Mouse (Mus musculus) skeletal muscle tissue, adult 2 months (tissue): ENCODE results near the gene Iah1.

Experiments used
- DNase-seq: peaks from one replicate; pipeline ENCODE4 v3.0.0-alpha.2; 2012; ENCODE audit warnings: low read depth, low spot score

Iah1 gene

DNA sequence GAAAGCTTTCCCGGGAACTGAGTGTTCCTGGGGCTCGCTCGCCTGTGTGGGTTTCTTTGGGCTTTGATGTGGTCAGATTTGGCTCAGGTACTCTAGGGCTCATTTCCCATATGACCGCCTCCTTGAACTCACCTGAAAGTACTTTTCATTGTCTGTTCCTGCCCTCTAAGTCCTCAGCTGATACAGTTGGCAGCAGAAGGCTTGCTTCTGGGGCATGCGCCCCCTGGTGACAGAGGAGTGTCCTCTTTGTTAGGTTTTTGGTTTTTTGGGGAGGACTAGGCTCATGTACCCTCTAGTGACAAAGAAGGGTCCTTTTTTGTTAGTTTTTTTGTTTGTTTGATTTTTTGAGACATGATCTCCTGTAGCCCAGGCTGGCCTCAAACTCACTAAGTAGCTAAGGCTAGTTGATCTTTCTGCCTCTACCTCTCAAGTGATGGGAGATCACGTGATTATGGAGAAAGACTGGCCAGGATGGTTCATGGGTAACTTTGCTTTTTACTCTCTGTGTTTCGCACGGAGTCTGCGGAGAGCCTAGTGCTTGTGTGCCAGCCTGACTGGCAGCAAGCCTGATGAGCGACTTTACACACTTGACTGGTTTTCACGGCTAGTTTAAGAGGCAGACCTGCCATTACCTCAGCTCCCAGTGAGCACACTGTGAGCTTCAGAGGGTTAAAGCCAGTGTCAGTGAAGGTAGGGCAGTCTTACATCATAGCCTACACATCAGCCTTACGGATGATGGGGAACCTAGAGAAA is 2.1 kb downstream of the Iah1 start:
- DNase-seq, result no peak

DNA sequence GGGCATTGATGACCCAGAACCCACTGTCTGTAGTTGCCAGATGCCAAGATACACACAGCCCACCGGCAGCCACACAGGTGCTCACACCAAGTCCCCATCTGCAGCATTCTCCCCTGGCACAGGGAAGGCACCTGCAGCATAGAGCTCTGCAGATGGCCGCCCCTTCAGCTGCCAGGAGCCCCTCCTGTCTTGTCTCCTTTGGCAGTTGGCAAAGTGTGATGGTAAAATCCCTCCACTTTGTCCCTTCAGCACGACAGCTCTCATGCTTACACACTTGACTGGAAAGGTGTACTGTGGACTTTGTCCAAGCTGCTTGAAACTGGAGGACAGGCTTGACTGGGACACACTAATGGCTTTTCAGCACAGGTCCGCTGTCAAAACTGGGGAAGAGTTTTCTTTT is 4.1 kb downstream of the Iah1 start:
- DNase-seq, result no peak

GRCm38 (mm10) chr12:21321170-21321569 is 5.0 kb downstream of the Iah1 start:
- DNase-seq, result no peak

GRCm38 (mm10) chr12:21322296-21322695 is 6.1 kb downstream of the Iah1 start:
- DNase-seq, result no peak

DNA sequence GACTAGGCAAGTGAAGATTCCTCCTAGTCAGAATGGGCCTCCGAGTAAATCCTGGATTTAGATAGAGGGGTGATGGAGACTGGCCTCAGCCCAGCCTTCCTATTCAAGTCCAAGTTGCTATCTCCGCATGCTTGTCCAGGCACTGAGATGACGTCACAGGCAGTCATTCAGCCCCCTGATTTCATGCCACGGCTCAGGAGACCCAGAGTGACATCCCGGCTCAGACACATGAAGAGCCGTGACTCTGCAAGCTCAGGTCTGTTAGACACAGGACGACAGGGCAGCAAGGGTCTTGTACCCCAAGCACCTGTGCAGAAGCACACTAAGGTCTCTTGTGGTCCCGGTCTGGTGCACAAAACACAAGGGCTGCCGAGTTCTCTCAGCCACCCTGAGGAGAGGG is 6.7 kb downstream of the Iah1 start:
- no peak for DNase-seq

DNA sequence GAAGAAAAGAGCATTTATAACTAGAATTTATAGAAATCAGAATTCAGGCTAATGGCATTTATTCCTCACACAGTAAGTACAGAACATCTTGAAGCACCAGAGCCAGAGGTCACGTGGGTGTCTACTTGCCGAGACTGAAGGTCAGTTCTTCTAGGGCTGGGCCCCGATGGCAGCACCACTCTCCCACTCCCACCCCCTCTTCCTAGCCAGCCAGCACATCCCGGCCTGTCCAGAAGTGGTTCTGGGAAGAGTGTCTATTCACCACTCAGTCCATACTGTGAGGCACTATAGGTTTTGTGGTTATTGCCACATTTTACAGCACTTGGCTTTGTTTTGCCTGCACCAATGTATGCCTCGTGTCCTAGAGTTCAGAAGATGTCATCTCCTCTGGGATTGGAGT is 7.9 kb downstream of the Iah1 start:
- no peak for DNase-seq

DNA sequence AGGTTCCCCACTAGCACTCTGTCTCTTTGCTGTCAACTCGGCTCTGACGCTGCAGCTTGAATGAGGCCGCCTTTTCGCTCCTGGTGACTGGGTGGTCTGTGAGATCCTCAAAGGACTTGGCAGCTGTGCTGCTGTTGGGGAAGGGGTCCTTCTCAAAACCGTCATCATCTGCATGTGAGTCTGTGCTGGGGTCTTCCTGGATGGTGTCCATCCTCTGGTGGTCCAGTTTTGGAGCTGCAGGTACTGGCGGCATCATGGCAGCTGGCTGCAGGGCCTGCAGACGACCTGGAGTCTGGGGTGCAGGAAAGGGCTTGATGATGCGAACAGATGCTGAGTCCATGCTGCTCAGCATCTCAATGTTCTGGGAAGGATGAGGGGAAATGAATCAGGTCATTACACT is 9.1 kb downstream of the Iah1 start:
- no peak for DNase-seq

DNA sequence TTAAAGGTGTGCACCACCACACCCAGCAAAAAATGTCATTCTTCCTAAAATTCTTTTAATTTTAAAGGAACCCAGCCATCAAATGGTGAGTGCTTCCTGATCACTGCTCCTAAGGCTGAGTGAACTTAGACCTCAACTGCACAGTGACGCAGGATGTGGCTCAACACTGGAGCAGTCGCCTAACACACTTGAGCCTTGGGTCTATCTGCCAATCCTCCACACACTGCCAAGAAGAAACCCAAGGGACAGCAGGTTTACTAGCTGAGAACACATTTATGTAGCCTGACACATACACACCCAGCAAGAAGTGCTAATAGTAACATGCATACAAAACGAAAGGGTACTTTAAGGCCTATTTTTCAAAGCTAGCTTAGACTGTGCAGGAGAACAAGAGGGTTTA is 10.1 kb downstream of the Iah1 start:
- DNase-seq, result peak; percentile 59

- no peak for DNase-seq
These were observed 13.6 kb downstream of the Iah1 start for GRCm38 (mm10) chr12:21329661-21330400.

- DNase-seq, result no peak
These were observed 14.9 kb downstream of the Iah1 start for GRCm38 (mm10) chr12:21330961-21331576.

GRCm38 (mm10) chr12:21331711-21332110 is 15.5 kb downstream of the Iah1 start:
- DNase-seq, result no peak

DNA sequence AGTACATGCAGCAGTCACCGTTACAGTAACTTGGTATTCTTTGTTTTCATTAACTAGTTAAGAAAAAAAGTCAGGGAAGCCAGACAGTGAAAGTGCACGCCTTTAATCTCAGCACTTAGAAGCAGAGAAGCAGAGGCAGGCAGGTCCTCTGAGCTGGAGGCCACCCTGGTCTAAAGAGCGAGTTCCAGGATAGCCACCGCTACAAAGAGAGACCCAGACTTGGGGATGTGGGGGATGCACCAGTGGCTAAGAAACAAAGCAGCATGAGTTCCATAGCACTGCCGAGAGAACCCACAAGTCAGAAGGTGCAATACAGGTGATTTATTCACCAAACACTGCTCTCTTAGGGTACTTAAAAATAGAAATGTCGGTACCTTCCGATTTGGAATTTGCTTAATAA is 16.8 kb downstream of the Iah1 start:
- no peak for DNase-seq

- no peak for DNase-seq
These were observed 17.6 kb downstream of the Iah1 start for GRCm38 (mm10) chr12:21333766-21334165.

DNA sequence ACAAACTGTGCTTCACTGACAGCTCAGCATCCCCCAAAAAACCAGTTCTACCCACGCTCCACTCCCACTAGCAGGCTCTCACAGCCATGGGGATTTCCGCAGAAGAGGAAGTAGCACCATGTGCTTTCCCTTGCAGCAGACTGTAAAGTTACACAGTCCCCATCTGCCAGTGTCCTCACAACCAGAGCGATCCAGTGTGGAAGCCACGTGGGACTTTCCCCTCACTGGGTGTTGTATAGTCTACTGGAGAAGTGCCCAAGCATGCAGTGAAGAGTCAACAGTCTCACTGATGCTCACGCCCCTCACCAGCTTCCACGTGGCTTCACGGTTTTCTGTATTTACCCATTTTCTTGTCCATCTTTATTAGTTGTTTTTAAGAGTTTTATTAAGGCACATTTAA is 19.7 kb downstream of the Iah1 start:
- peak; percentile 17 for DNase-seq

- DNase-seq, result no peak
These were observed 21.0 kb downstream of the Iah1 start for GRCm38 (mm10) chr12:21337171-21337570.

DNA sequence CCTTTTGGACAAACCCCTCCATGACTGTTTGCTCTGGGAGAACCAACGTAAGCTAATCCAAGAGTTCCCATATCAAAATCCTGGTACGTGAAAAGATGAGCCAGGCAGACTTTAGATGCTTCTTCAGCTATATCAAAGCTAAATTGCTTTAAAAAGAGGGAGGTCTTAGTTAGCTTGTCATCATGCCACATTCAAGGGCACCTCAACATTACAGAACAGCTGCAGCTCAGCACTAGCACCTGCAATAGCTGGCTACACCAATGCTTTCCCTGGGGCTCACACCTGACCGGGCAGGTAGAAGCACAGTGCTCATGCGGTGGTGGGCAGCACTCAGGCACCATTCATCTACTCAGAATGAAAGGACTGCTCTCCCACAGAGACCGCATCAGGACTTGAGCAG is 24.5 kb downstream of the Iah1 start:
- no peak for DNase-seq

- no peak for DNase-seq
These were observed 30.8 kb downstream of the Iah1 start for GRCm38 (mm10) chr12:21346972-21347371.

DNA sequence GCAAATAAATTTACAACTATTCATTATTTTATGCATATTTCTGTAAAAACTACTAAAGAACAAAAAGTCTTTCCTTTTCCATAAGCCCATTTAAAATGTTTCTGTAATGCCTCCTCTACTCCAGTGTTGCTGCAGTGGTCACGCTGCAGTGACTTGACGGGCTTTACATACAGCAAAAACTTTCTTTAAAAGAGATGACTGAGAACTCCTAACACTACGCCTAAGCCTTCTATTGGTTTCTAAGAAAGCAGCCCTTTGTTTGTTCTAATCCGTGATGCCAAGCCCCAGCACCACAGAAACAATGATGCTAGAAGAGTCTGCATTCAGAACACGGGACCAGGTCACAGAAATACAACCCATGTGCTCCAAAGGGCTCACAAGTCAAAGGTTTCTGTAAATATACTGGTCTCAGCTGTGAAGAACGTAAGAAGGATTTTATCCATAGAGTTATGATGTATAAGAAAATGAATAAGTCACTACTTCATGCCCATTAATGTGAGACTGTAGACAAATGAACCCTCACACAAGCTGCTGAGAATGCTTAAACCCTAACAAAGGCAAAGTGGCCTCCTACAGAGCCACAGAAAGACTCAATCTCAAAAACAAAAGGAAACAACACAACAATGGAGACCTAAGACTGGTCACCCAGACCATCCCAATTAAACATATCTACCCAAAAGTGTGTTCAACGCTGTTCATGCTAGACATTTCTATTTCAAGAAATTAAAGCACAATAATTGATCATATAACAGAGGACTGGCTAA is 34.1 kb downstream of the Iah1 start:
- no peak for DNase-seq

DNA sequence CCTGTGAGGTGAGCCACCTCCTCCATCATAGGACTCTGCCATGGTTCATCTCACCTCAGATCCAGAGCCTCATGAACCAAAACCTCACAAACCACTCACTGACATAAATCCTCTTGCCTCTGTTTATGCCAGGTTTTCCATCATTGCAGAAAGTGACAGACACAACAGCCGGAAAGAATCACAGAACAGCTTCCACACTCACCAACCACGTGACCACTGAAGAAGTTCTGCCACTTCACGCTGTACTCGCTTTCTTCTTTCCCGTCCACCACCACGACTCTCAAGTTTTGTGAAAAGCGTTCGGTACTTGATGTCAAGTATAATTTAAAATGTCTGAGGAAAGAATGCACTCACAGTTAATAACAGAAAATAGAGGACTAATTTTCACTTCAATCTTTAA is 37.5 kb downstream of the Iah1 start:
- no peak for DNase-seq

- DNase-seq, result peak; percentile 7
These were observed 46.5 kb downstream of the Iah1 start for GRCm38 (mm10) chr12:21362686-21363085.

DNA sequence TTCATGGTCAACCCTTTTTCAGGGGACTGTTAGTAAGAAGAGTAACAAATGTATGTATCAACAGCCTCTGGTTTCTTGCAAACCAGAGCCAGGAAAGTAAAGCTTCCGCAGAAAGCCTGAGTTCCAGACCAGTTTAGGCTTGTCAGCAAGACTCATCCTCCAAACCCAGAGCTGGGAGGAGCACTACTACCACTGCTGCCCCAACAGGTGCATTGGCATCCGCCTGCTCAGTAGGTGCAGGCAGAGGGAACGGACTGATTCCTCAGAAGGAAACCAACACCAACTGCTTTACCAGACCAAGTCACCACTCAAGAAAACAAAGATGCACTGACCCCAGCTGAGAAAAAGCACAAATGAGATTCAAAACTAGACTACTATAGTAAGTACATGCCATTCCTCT is 47.0 kb downstream of the Iah1 start:
- DNase-seq, result no peak
